Mouse (Mus musculus): ENCODE results near the gene Cwc27.

Cwc27 gene

DNA sequence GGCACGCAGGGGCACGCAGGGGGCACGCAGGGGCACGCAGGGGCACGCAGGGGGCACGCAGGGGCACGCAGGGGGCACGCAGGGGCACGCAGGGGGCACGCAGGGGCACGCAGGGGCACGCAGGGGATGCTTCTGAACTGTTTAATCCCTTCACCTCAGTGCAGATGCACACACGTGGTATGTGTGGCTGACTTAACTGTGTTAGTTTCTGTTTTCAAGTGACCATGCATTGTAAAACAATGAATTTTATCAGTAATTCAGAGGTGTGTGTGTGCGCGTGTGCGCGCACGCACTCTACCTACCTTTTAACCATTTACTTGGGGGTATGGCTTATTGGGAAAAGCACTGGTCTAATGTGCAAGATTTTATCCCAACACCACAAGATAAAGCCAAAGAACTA lies 208.4 kb downstream of the Cwc27 start:
- peak; percentile 15 for DNase-seq

DNA sequence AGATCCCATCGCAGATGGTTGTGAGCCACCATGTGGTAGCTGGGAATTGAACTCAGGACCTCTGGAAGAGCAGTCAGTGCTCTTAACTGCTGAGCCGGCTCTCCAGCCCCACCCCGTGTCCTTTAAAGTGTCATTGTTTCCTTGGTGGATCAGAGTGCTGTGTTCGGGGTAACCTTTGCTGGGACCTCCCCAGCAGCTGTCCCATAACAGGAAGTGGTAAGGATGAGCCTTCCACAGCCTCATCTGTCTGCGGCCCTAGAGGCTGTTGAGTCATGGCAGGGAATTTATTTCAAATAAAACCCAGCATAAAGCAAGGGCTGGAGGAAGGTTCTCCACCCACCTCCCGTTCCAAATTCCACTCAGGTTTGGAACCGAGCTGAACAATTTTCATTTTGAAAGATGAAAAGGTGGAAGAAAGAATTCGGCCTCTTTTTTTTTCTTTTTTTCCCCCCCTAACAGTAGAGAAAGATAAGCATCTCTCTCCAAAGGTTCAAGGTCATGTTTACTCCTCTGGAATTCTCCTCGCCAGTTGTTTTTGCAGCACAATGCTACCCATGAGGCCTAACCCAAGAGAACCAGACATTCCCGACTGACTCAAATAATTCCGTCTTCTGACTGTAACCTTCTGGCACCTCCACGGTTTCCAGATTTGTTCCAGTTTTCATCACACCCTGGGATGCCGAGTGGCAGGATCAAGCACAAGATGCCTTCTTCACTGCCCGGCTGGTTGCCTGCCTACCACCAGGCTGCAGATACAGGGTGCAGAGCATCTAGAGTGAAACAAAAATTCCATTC lies 210.0 kb downstream of the Cwc27 start:
- DNase-seq: peak; percentile 87

DNA sequence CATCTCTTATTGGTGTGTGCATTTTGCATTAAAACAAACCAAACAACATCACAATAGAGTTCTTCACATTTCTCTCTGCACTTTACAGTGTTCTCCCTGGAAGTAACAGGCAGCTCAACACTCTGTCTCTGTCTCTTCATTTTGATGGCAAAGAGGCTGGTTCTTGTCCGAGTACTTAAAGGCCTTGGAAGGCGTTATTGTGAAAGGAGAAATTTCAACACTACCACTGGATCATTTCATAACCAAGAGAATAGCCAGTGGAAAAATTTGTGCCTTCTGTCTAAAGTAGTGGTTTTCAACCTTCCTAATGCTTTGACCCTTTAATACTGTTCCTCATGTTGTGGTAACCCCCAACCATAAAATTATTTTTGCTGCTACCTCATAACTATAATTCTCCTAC lies 211.8 kb downstream of the Cwc27 start:
- no peak for DNase-seq

DNA sequence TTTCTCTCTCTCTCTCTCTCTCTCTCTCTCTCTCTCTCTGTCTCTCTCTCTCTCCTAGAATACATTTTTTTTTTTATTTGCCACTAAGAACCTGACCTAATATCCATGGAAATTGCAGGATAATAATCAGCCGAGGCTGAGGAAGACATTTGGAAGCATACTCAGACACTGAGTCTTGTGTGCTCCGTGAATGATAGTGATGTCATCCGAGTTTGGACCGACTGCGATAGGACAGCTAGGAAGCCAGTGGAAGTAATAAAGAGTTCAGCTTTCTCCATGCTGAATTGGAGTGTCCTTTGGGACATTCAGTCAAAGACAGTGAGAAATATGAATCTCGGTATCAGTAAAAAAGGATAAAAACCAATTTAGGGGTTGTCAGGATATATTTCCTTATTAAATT lies 214.7 kb downstream of the Cwc27 start:
- DNase-seq: no peak

DNA sequence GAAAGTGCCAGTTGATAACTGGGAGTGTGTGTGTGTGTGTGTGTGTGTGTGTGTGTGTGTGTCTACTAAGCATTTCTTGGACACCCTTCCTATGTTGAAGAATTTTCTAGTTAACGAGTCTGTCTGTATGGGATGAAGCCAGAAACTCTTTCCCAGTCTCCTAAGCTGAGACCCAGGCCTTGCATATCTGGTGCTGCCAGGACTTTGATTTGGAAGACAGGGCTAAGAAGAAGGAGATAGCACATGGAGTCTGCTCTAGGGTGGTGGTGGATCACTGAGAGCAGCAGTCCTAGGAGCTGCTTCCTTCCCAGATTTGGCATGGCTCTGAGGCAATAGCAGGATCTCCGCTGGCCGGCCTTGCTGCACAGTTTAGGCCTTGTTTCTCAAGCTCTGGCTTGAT lies 215.2 kb downstream of the Cwc27 start:
- DNase-seq: no peak

DNA sequence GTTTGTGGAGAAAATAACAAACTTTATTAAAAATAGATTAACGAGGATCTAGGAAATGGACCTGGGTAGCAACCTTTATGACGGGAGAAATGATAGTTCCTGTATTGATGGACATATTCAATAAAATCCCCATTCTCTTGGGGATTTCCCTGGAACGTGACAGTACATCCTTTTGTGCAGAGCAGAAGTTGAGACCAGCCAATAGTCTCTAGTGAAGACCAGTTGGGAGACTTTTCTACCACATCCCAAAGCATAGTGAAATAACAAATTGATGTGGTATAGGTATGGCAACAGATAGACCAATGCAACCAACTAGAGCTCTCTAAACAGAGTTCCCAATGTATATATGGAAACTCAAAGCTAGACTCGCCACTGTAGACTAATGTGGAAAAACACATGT lies 220.7 kb downstream of the Cwc27 start:
- DNase-seq: no peak

DNA sequence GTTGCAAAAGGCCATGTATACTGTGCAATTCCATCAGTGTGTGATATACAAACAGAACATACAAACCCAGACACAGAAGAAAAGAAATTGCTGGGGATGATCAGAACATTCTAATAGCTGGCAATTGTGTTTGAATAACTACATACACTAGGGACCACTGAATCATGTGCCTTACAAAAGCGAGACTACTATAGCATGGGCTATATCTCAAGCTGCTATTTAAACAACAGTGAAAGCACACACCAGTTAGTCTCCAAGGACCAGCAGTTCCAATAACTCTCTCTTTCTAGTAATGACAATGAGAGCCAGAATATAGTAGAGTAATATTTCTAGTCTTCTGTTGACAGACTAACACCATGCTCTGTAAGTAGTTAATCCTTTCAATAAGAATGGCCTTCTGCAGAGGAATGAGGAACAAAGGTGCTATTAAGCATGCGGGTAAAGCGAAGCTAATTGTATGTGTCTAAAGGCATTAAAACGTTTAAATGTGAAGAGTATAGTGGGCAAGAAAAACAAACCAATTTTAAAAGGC lies 222.1 kb downstream of the Cwc27 start:
- no peak for DNase-seq

DNA sequence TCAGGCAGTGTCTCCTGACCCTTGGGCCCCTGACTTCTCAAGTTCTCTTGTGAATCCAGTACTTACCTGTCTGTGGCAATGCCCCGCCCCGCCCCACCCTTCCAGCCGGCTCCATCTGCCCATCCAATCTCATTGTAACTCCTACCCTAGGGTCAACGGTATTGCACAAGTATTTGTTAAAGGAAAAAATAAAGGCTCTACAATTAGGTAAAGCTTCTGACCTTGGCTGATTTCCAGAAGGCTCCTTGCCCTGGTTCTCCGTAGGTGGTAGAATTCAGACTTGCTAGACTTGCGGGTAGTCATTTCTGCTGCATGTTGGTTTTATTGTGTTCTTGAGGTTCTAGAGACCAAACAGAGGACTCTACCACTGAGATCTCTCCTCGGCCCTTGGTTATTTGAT lies 226.0 kb downstream of the Cwc27 start:
- DNase-seq: peak; percentile 30

DNA sequence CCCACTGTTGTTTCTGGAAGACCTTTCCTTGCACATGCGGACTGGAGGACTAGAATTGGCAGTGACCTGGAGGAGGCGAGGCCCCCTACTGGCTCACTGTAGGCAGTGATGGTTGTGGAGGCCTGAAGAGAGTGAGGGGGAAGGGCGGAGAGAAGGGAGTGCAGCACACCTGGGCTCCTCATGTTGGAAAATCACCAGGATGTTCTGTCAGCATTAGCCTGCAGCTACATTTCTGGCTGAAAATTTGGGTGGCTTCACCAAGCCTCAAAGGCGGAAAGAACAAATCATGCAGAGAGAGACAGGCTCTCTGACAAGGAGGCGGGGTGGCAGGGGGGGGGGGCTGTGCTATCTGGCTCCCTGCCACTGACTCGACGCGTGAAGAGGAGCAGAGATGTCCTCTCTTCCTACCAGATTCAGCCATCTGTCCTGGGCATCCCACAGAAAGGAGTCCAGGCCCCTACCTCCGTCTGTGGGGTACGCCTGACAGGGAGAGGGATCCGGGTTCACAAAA lies 226.8 kb downstream of the Cwc27 start:
- peak; percentile 73 for DNase-seq

DNA sequence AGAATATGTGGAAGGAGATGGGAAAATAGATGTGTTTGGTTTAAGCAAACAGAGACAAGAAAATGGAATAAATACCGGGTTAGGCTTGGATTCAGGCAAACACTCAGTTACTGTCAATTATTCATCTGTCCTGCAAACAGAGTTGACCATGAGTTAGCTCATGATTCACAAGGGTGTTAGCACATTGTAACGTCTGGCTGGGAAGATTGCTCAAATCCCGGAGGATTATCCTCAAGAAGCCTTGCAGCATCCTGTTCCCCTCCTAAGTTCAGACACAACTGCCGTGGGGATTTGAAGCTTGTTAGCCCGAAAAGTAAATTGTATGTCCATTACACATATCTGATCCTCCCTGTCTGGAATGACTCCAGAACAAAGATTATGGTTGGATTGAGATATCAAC lies 228.6 kb downstream of the Cwc27 start:
- peak; percentile 90 for DNase-seq
